Mouse (Mus musculus): ENCODE data around the gene Tox4. TPM values are rescaled to one million over a fixed set of nuclear protein-coding genes. Genes with fewer than 3 reads are reported as not detected.

Tox4 gene
- polyA plus RNA-seq (2012; rRNA removed) = 23.0 and 32.0 TPM in 2 replicates

DNA sequence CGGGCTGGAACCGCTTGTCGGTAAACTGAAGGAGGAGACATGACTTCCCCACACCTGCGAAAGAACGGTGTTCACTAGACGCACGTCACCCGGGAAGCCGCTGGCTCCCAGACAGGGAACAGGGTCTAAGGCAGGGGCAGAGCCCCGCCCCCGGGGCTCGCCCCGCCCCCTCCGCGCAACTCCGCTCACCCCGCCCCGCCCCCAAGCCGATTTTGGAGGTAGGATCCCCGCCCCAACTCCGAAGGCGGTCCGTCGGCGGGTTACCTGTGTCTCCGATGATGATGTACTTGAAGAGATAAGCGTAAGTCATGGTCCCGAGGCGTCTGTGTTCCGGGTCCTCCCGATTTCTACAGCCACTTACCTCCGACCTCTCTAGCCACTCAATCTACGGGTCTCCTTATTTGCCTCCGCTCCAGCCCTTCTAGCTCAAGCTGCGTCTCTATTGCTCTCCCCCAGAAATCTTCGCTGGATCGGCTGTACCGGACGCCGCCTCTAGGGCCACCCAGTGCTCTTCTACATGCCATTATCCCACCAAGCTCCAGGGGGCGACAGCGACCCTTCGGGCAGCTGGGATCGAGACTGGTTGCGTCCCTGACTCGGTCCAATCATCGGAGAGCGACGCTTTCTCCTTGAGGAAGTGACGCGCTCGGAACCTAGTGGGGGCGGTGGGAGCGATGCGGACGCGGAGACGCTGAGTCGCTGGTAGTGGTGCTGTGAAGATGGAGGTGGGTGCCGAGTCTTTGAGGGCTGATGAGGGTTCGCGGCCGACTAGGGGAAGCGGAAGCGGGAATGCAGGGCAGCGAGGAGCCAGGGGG, at the start of gene Tox4, which contains the start of gene Rab2b:
TSS of gene Tox4 (plus strand) at position 215 of the 815 bp plus-strand sequence.
TSS of gene Rab2b (minus strand) at position 614 of the 815 bp plus-strand sequence.
- peak; percentile 98 for DNase-seq
- Histone ChIP-seq H3K4me3 (replicated peaks; ENCODE audit: extremely low read depth, low read depth, low read length) (peak within 1 kb of the TSS; percentile 93), H3K4me1 (ENCODE audit: control insufficient read depth, insufficient read depth, low read length) (peaks cover 3% of the 10 kb centered on the region)
- WGBS = under 1% methylated on average over 66 of the region's 66 CpGs
- TF ChIP-seq POLR2A (IDR thresholded peaks at IDR 0.05; ENCODE audit: borderline replicate concordance, extremely low read depth, low read depth, low read length) (peak; percentile 97), CTCF (IDR thresholded peaks at IDR 0.05; ENCODE audit: insufficient read depth, low read length) (peak; percentile 92)

DNA sequence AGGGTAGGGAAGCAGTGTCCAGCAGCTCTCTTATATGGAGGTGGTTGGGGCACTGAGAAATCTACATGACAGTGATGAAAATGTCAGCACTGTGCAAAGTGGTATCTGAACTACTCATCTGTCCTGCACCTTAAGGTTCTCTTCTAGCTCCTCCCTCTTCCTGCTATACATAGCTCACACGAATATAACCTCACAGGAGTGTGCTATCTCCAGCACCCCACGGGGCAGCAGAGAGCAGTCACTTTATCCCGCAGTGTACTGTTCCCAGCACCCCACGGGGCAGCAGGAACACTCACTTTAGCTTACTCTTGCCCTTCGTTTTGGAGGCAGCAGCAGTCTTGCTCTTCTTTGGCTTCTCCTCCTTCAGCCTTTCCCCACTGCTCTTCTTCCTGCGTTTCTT, 46.7 kb upstream of the Tox4 start:
- Histone ChIP-seq H3K4me1 (ENCODE audit: control insufficient read depth, insufficient read depth, low read length) (no peaks in the 10 kb centered on the region), H3K4me3 (replicated peaks; ENCODE audit: extremely low read depth, low read depth, low read length) (no peak overlapping the region)
- TF ChIP-seq CTCF (IDR thresholded peaks at IDR 0.05; ENCODE audit: insufficient read depth, low read length) (no peak), POLR2A (IDR thresholded peaks at IDR 0.05; ENCODE audit: borderline replicate concordance, extremely low read depth, low read depth, low read length) (no peak)
- WGBS = 81% methylated on average over 6 of the region's 6 CpGs
- DNase-seq = no peak

DNA sequence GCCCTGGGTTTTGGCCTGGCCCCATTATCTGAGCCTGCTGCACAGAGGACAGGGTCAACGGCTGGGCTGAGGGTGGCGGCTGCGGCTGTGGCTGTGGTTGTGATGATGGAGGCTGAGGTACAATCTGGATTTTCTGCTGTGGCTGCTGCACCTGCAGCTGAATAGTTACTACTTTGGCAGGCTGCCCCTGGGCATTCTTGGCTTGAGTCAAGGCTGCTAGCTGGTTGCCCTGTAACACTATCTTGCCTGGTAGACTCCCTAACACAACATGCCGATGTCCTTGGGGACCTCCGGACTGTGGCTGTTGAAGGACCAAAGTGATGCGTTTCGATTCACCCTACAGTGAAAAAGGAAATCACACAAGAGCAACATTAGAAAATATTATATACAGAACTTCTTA, 43.8 kb upstream of the Tox4 start:
- H3K4me3 ChIP-seq (replicated peaks; ENCODE audit: extremely low read depth, low read depth, low read length) = no peak overlapping the region
- TF ChIP-seq CTCF (IDR thresholded peaks at IDR 0.05; ENCODE audit: insufficient read depth, low read length) (no peak), POLR2A (IDR thresholded peaks at IDR 0.05; ENCODE audit: borderline replicate concordance, extremely low read depth, low read depth, low read length) (no peak)
- DNase-seq = no peak
- 94% methylated on average over 7 of the region's 7 CpGs for WGBS
- H3K4me1 ChIP-seq (ENCODE audit: control insufficient read depth, insufficient read depth, low read length) = no peaks in the 10 kb centered on the region

DNA sequence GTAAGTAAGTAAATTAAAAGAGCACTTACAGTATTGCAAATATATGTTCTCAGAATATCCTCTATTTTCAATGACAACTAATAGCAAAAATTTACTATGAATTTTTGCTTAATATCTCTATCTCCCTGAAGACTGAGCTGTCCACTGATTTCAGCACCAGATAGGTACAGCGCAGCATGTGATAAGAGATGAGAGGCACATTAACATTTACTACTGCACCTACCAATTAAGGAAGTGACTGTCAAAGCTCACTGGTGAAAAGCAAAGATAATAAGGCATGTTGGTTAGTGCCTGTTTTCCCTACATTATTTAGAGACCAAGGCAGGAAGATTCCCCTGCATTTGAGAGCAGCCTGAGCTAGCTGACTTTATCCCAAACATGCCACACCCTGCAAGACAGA, 42.7 kb upstream of the Tox4 start:
- TF ChIP-seq POLR2A (IDR thresholded peaks at IDR 0.05; ENCODE audit: borderline replicate concordance, extremely low read depth, low read depth, low read length) = no peak
- no peak for TF ChIP-seq CTCF (IDR thresholded peaks at IDR 0.05; ENCODE audit: insufficient read depth, low read length)
- Histone ChIP-seq H3K4me1 (ENCODE audit: control insufficient read depth, insufficient read depth, low read length) (no peaks in the 10 kb centered on the region), H3K4me3 (replicated peaks; ENCODE audit: extremely low read depth, low read depth, low read length) (no peak overlapping the region)
- 92% methylated on average over 1 of the region's 1 CpGs for WGBS
- no peak for DNase-seq

DNA sequence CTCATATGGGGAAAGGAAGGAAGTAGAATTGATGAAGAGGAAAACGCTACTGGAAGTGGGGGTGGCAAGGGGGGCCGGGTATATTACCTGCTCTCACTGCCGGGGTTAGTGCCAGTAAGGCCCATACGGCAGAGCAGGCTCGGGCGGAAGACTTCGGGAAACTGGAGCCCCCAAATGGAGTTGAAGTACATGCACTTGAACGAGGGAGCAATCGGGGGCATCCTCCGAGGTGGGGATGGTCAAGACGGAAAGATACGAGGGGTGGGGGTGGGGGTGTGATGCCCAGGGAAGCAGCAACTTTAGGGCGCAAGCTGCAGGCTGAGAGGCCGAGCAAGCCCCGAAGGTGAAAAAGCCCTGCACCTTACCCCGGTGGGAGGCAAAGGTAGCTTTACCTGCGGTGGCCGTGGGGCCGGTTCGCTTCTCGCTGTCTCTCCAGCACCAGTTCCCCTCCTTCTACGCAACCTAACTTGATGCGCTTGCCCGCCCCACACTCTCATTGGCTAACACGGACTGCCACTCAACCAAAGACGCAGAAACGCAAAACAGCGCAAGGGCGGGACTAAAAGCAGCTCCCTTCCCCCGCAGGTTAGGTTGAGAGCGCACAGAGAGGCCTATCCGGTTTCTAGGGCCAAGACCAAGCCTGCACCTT, 34.8 kb upstream of the Tox4 start:
- under 1% methylated on average over 32 of the region's 32 CpGs for WGBS

DNA sequence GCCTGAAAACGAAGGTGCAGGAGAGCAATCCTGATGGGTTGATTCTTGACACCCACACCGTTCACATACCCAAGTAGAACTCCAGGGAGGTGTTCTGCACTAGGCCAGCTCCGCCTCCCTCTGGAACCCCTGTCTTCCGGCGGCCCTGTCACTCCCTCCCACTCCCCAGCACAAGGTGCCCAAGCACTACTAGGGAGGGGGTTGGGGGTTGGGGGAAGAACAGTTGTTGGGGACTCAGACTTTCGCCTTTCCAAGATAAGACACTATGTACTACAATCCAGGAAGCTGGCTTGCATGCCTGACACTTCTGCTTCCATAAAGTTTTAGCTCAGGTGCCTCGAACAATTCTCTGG, 34.3 kb upstream of the Tox4 start:
- WGBS = 9% methylated on average over 7 of the region's 7 CpGs
- H3K4me3 ChIP-seq (replicated peaks; ENCODE audit: extremely low read depth, low read depth, low read length) = peak overlapping the region; percentile 64
- TF ChIP-seq POLR2A (IDR thresholded peaks at IDR 0.05; ENCODE audit: borderline replicate concordance, extremely low read depth, low read depth, low read length) = no peak
- no peak for TF ChIP-seq CTCF (IDR thresholded peaks at IDR 0.05; ENCODE audit: insufficient read depth, low read length)
- H3K4me1 ChIP-seq (ENCODE audit: control insufficient read depth, insufficient read depth, low read length) = peaks cover 7% of the 10 kb centered on the region
- DNase-seq = no peak

More for the DNA sequence above, 34.8 kb upstream of the Tox4 start:
- Histone ChIP-seq H3K4me3 (replicated peaks; ENCODE audit: extremely low read depth, low read depth, low read length) (peak overlapping the region; percentile 84), H3K4me1 (ENCODE audit: control insufficient read depth, insufficient read depth, low read length) (peaks cover 7% of the 10 kb centered on the region)
- peak; percentile 99 for DNase-seq
- TF ChIP-seq POLR2A (IDR thresholded peaks at IDR 0.05; ENCODE audit: borderline replicate concordance, extremely low read depth, low read depth, low read length) (peak; percentile 44; the same call in 1 of the 2 replicates), CTCF (IDR thresholded peaks at IDR 0.05; ENCODE audit: insufficient read depth, low read length) (no peak)

DNA sequence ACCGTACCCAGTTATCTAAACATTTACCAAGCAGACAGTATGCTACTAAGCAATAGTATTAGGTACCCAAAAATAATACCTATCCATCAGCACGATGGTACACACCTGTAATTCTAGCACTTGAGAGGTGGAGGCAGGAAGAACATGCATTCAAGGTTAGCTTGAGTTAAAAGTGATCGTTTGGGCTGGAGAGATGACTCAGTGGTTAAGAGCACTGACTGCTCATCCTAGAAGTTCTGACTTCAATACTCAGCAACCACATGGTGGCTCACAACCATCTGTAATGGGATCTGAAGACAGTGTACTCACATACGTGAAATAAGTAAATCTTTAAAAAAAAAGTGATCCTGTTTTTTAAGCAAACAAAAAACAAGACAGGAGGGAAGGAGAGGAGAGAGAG, 32.8 kb upstream of the Tox4 start:
- H3K4me3 ChIP-seq (replicated peaks; ENCODE audit: extremely low read depth, low read depth, low read length) = no peak overlapping the region
- DNase-seq = no peak
- peaks cover 7% of the 10 kb centered on the region for H3K4me1 ChIP-seq (ENCODE audit: control insufficient read depth, insufficient read depth, low read length)
- no peak for TF ChIP-seq CTCF (IDR thresholded peaks at IDR 0.05; ENCODE audit: insufficient read depth, low read length)
- TF ChIP-seq POLR2A (IDR thresholded peaks at IDR 0.05; ENCODE audit: borderline replicate concordance, extremely low read depth, low read depth, low read length) = no peak
- 66% methylated on average over 4 of the region's 4 CpGs for WGBS

DNA sequence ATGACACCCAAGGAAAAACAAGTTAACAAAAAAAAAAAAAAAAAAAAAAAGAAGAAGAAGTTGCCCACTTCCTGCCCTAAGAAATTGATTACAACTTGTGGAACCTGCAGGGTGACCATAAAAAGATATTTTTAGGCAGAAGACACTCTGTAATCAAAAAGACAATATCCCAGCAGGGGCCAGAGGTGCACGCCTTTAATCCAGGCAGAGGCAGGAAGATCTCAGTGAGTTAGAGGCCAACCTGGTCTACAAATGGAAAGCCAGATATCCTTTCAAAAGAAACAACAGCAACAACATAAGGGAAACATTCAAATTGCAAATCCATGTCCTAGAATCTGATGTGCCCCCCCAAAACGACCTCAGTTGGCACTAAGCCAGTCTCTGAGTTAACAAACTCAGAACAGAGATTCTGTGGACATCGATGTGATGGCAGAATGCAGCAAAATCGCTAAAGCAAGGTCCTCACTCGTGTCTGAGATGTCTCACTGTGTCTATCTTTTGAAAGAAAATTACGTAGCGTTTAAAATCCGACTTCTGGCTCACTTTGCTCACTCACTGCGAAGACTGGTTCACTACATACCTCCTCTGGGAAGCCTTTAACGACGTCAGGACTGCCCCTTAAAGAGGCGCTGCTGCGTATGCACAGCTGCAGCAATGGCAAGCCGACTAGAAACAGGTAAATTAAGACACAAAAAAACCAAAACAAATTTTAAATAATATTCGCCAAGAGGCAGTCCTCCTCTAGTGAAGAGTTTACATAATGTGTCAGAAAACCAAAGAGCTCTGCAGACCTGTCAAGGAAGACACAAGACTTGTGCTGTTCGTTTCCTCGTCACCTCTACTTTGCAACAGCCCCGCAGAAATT, 22.4 kb upstream of the Tox4 start:
- DNase-seq = peak; percentile 13

More for the DNA sequence above, 22.4 kb upstream of the Tox4 start:
- Histone ChIP-seq H3K4me1 (ENCODE audit: control insufficient read depth, insufficient read depth, low read length) (peaks cover 6% of the 10 kb centered on the region), H3K4me3 (replicated peaks; ENCODE audit: extremely low read depth, low read depth, low read length) (peak overlapping the region; percentile 93)
- 4% methylated on average over 18 of the region's 18 CpGs for WGBS
- no peak for TF ChIP-seq POLR2A (IDR thresholded peaks at IDR 0.05; ENCODE audit: borderline replicate concordance, extremely low read depth, low read depth, low read length)
- TF ChIP-seq CTCF (IDR thresholded peaks at IDR 0.05; ENCODE audit: insufficient read depth, low read length) = no peak
